Mouse (Mus musculus): ENCODE results near the gene Fasl. TPM values are rescaled to one million over a fixed set of nuclear protein-coding genes. Genes with fewer than 3 reads are reported as not detected.

Gene Fasl
- polyA plus RNA-seq, 1 experiment from 2014 or later = not detected

Other genes starting within 250 kb of the Fasl start
- gene Suco, start 88.2 kb upstream of the Fasl start, polyA plus RNA-seq (2015; fragmentation: Nextera tagmentation; extraction: Ambion mirVana) = 10.6 and 13.8 TPM in 2 replicates
- 35.3 and 35.8 TPM in 2 replicates for gene Pigc, start 180.7 kb upstream of the Fasl start, polyA plus RNA-seq (2015; fragmentation: Nextera tagmentation; extraction: Ambion mirVana)
- gene 4930558K02Rik, start 191.1 kb upstream of the Fasl start, polyA plus RNA-seq (2015; fragmentation: Nextera tagmentation; extraction: Ambion mirVana) = not detected in 2 replicates

Data from intestine, embryonic 16.5 days (tissue).